Mouse (Mus musculus) MEL (cell line): ENCODE data around the gene Olfr958.

ENCODE experiments used
- CTCF ChIP-seq, 3 experiments: IDR thresholded peaks in 2 of 3; conservative IDR thresholded peaks in 1 of 3; 2 replicates each; pipeline ENCODE4 v1.5.1; 2011 to 2012; ENCODE audit warnings: low read length in 3 of 3, low read depth in 2 of 3, mild to moderate bottlenecking in 2 of 3, improper control_type of control experiment in 1 of 3, inconsistent platforms in 1 of 3, mixed read lengths in 1 of 3, moderate library complexity in 1 of 3; ENCODE audit not compliant: control insufficient read depth in 1 of 3, insufficient read depth in 1 of 3, poor library complexity in 1 of 3, severe bottlenecking in 1 of 3
- EP300 ChIP-seq, 2 experiments: IDR thresholded peaks; 2 replicates each; pipeline ENCODE4 v1.6.1; 2011; ENCODE audit warnings: improper control_type of control experiment in 2 of 2, low read length in 2 of 2, low read depth in 1 of 2, mild to moderate bottlenecking in 1 of 2
- GABPA ChIP-seq: IDR thresholded peaks from 2 replicates; pipeline ENCODE4 v1.6.1; 2012; ENCODE audit warnings: low read depth, mild to moderate bottlenecking, inconsistent platforms, low read length, improper control_type of control experiment, moderate library complexity
- KAT2A ChIP-seq: conservative IDR thresholded peaks from 2 replicates; pipeline ENCODE4 v1.6.1; 2012; ENCODE audit warnings: low read depth, low read length, improper control_type of control experiment, inconsistent platforms
- MAFK ChIP-seq: IDR thresholded peaks from 2 replicates; pipeline ENCODE4 v1.6.1; 2011; ENCODE audit warnings: low read depth, mild to moderate bottlenecking, low read length, improper control_type of control experiment, borderline replicate concordance
- MYC ChIP-seq: IDR thresholded peaks from 2 replicates; pipeline ENCODE4 v1.6.1; 2011; ENCODE audit warnings: low read depth, mild to moderate bottlenecking, low read length, improper control_type of control experiment, moderate library complexity
- POLR2A ChIP-seq, 2 experiments: IDR thresholded peaks; 2 replicates each; pipeline ENCODE4 v1.6.1; 2011 to 2012; ENCODE audit warnings: low read length in 2 of 2, mild to moderate bottlenecking in 2 of 2, control low read depth in 1 of 2, improper control_type of control experiment in 1 of 2, low read depth in 1 of 2, moderate library complexity in 1 of 2; ENCODE audit not compliant: control insufficient read depth in 1 of 2, insufficient read depth in 1 of 2, poor library complexity in 1 of 2
- ZC3H11A ChIP-seq: IDR thresholded peaks from 2 replicates; pipeline ENCODE4 v1.6.1; 2012; ENCODE audit warnings: low read depth, mild to moderate bottlenecking, inconsistent platforms, low read length, improper control_type of control experiment
- ZKSCAN1 ChIP-seq: IDR thresholded peaks from 2 replicates; pipeline ENCODE4 v1.6.1; 2012; ENCODE audit warnings: low read depth, mild to moderate bottlenecking, inconsistent platforms, low read length, improper control_type of control experiment, moderate library complexity
- ZNF384 ChIP-seq: IDR thresholded peaks from 2 replicates; pipeline ENCODE4 v1.6.1; 2012; ENCODE audit warnings: low read depth, mild to moderate bottlenecking, inconsistent platforms, low read length, improper control_type of control experiment

GRCm38 (mm10) chr9:39575469-39575868 lies 21.6 kb upstream of the Olfr958 start, which contains the start of gene Olfr959:
- TF ChIP-seq MYC (no peak), POLR2A (IDR thresholded peaks at IDR 0.05; ENCODE audit: control insufficient read depth in 1 of 2, insufficient read depth in 1 of 2, low read depth in 1 of 2, low read length in 2 of 2, poor library complexity in 1 of 2) (no peak), MAFK (no peak), EP300 (IDR thresholded peaks at IDR 0.05; ENCODE audit: low read depth in 1 of 2, low read length in 2 of 2) (no peak), KAT2A (no peak), GABPA (no peak), ZNF384 (no peak), ZKSCAN1 (no peak), CTCF (IDR thresholded peaks at IDR 0.05 in 2 of 3, conservative IDR thresholded peaks at IDR 0.05 in 1 of 3; ENCODE audit: control insufficient read depth in 1 of 3, insufficient read depth in 1 of 3, low read depth in 2 of 3, low read length in 3 of 3, poor library complexity in 1 of 3, severe bottlenecking in 1 of 3) (no peak), ZC3H11A (no peak)
